Mouse (Mus musculus) hindbrain, postnatal 0 days (tissue): ENCODE measurements around the gene Cacna2d1. TPM values are rescaled to one million over a fixed set of nuclear protein-coding genes. Genes with fewer than 3 reads are reported as not detected.

Source experiments
- ATAC-seq: fragments of 200-750 bp; cut with Nextera tagmentation; 2 replicates; pipeline ENCODE4 v1.8.0; 2017; ENCODE audit warnings: mild to moderate bottlenecking, moderate TSS enrichment, moderate library complexity
- DNase-seq: peaks from one replicate; pipeline ENCODE4 v3.0.0-alpha.2; 2015; ENCODE audit warnings: low spot score
- H3K27ac ChIP-seq: fragments of 300-500 bp; sonication (generic); 2 replicates; pipeline ENCODE4 v1.5.1; 2014; ENCODE audit warnings: mild to moderate bottlenecking
- H3K27me3 ChIP-seq: fragments of 300-500 bp; sonication (generic); 2 replicates; pipeline ENCODE4 v1.6.1; 2014; ENCODE audit warnings: low read length, mixed read lengths; ENCODE audit not compliant: insufficient read depth
- H3K36me3 ChIP-seq: fragments of 300-500 bp; sonication (generic); 2 replicates; pipeline ENCODE4 v1.6.1; 2014; ENCODE audit warnings: low read length, mixed read lengths; ENCODE audit not compliant: insufficient read depth
- H3K4me1 ChIP-seq: fragments of 300-500 bp; sonication (generic); 2 replicates; pipeline ENCODE4 v1.6.1; 2014; ENCODE audit warnings: antibody characterized with exemption, low read length, mixed read lengths; ENCODE audit not compliant: insufficient read depth
- H3K4me2 ChIP-seq: fragments of 300-500 bp; sonication (generic); 2 replicates; pipeline ENCODE4 v1.6.1; 2014; ENCODE audit warnings: low read depth, mild to moderate bottlenecking, low read length, moderate library complexity, mixed read lengths
- H3K4me3 ChIP-seq: fragments of 300-500 bp; sonication (generic); 2 replicates; pipeline ENCODE4 v1.5.1; 2014; ENCODE audit warnings: low read length
- H3K9ac ChIP-seq: fragments of 300-500 bp; sonication (generic); replicated peaks from 2 replicates; pipeline ENCODE4 v1.6.1; 2014; ENCODE audit warnings: mild to moderate bottlenecking, low read length, moderate library complexity, mixed read lengths
- H3K9me3 ChIP-seq: fragments of 300-500 bp; sonication (generic); 2 replicates; pipeline ENCODE4 v1.6.1; 2016; ENCODE audit warnings: low read length, mixed read lengths
- CTCF ChIP-seq: IDR thresholded peaks from 2 replicates; pipeline ENCODE4 v1.5.1; 2016; ENCODE audit warnings: antibody characterized with exemption, control low read depth, low read depth
- WGBS: fragments of 180-500 bp; shearing (Covaris S2); extraction: QIAGEN DNeasy Blood & Tissue Kit; methylation state at CpG from one replicate; pipeline ENCODE4 v1.1.7; 2014; 5-methylcytosine and 5-hydroxymethylcytosine counted together
- polyA plus RNA-seq: library from polyadenylated mRNA; unstranded; fragments of >200 nt; fragmentation: Nextera tagmentation; extraction: Ambion mirVana; gene quantifications from 2 replicates; pipeline ENCODE4 v1.2.1, GENCODE M21; 2015
- total RNA-seq: library from RNA; depleted of rRNA; stranded (reverse); fragments of >200 nt; gene quantifications from 2 replicates; pipeline ENCODE4 v1.2.3, GENCODE M21; 2014

Gene Cacna2d1
- total and polyA plus RNA-seq, 2 experiments from 2014 or later: 36.3 to 58.8 TPM

- no peaks in the 10 kb centered on the region for H3K36me3 ChIP-seq
- ATAC-seq (peak; percentile 74), DNase-seq (peak; percentile 41)
- H3K4me3 ChIP-seq: no peak overlapping the region
- no peak for TF ChIP-seq CTCF
- no peaks in the 10 kb centered on the region for H3K4me1 ChIP-seq
- no peaks in the 10 kb centered on the region for H3K9me3 ChIP-seq
- no peak overlapping the region for H3K27ac ChIP-seq
- H3K9ac ChIP-seq: no peak overlapping the region
- WGBS: 69% methylated on average over 6 of the region's 6 CpGs
- H3K4me2 ChIP-seq: no peak overlapping the region
- H3K27me3 ChIP-seq: no peaks in the 10 kb centered on the region
These were observed 187.6 kb downstream of the Cacna2d1 start for GRCm38 (mm10) chr5:16122110-16122509.

GRCm38 (mm10) chr5:16134286-16135094 lies 200.0 kb downstream of the Cacna2d1 start:
- TF ChIP-seq CTCF: no peak
- DNase-seq: no peak
- no peak overlapping the region for H3K4me2 ChIP-seq

GRCm38 (mm10) chr5:16135986-16136385 lies 201.5 kb downstream of the Cacna2d1 start:
- DNase-seq: no peak
- Histone ChIP-seq H3K9me3 (no peaks in the 10 kb centered on the region), H3K27me3 (no peaks in the 10 kb centered on the region), H3K27ac (no peak overlapping the region), H3K4me3 (no peak overlapping the region), H3K4me1 (no peaks in the 10 kb centered on the region), H3K4me2 (no peak overlapping the region), H3K36me3 (no peaks in the 10 kb centered on the region), H3K9ac (no peak overlapping the region)
- 63% methylated on average over 3 of the region's 3 CpGs for WGBS
- no peak for ATAC-seq
- no peak for TF ChIP-seq CTCF

More at GRCm38 (mm10) chr5:16134286-16135094, 200.0 kb downstream of the Cacna2d1 start:
- Histone ChIP-seq H3K9me3 (no peaks in the 10 kb centered on the region), H3K27me3 (no peaks in the 10 kb centered on the region), H3K9ac (no peak overlapping the region), H3K27ac (no peak overlapping the region), H3K36me3 (no peaks in the 10 kb centered on the region), H3K4me1 (no peaks in the 10 kb centered on the region), H3K4me3 (no peak overlapping the region)
- 41% methylated on average over 6 of the region's 6 CpGs for WGBS
- no peak for ATAC-seq

- H3K36me3 ChIP-seq: no peaks in the 10 kb centered on the region
- no peaks in the 10 kb centered on the region for H3K9me3 ChIP-seq
- no peak overlapping the region for H3K4me3 ChIP-seq
- DNase-seq (no peak), ATAC-seq (no peak)
- H3K27ac ChIP-seq: no peak overlapping the region
- H3K27me3 ChIP-seq: no peaks in the 10 kb centered on the region
- WGBS: 84% methylated on average over 2 of the region's 2 CpGs
- H3K9ac ChIP-seq: no peak overlapping the region
- no peak overlapping the region for H3K4me2 ChIP-seq
- no peak for TF ChIP-seq CTCF
- no peaks in the 10 kb centered on the region for H3K4me1 ChIP-seq
These were observed 202.3 kb downstream of the Cacna2d1 start for GRCm38 (mm10) chr5:16136839-16137238.

- Histone ChIP-seq H3K4me1 (no peaks in the 10 kb centered on the region), H3K27ac (no peak overlapping the region), H3K27me3 (no peaks in the 10 kb centered on the region), H3K9ac (no peak overlapping the region), H3K4me3 (no peak overlapping the region), H3K36me3 (no peaks in the 10 kb centered on the region), H3K4me2 (no peak overlapping the region), H3K9me3 (no peaks in the 10 kb centered on the region)
- ATAC-seq (no peak), DNase-seq (no peak)
- WGBS: 87% methylated on average over 1 of the region's 1 CpGs
- no peak for TF ChIP-seq CTCF
These were observed 212.1 kb downstream of the Cacna2d1 start for GRCm38 (mm10) chr5:16146602-16147001.

- WGBS: 71% methylated on average over 6 of the region's 6 CpGs
- TF ChIP-seq CTCF: no peak
- no peak for ATAC-seq
These were observed 221.1 kb downstream of the Cacna2d1 start for GRCm38 (mm10) chr5:16155375-16156284.

GRCm38 (mm10) chr5:16163270-16163669 lies 228.8 kb downstream of the Cacna2d1 start:
- no peak overlapping the region for H3K27ac ChIP-seq
- H3K27me3 ChIP-seq: no peaks in the 10 kb centered on the region
- H3K9me3 ChIP-seq: no peaks in the 10 kb centered on the region
- H3K9ac ChIP-seq: no peak overlapping the region
- TF ChIP-seq CTCF: no peak
- ATAC-seq (no peak), DNase-seq (no peak)
- H3K4me1 ChIP-seq: peaks cover 3% of the 10 kb centered on the region; the same call in 1 of the 2 replicates
- H3K4me3 ChIP-seq: no peak overlapping the region
- no peaks in the 10 kb centered on the region for H3K36me3 ChIP-seq
- no peak overlapping the region for H3K4me2 ChIP-seq

More at GRCm38 (mm10) chr5:16155375-16156284, 221.1 kb downstream of the Cacna2d1 start:
- no peak overlapping the region for H3K9ac ChIP-seq
- H3K4me3 ChIP-seq: no peak overlapping the region
- no peaks in the 10 kb centered on the region for H3K27me3 ChIP-seq
- no peak overlapping the region for H3K27ac ChIP-seq
- H3K36me3 ChIP-seq: no peaks in the 10 kb centered on the region
- no peak for DNase-seq
- no peaks in the 10 kb centered on the region for H3K9me3 ChIP-seq
- no peaks in the 10 kb centered on the region for H3K4me1 ChIP-seq
- no peak overlapping the region for H3K4me2 ChIP-seq
